Mouse (Mus musculus) hindbrain, embryonic 16.5 days (tissue): ENCODE measurements around the gene Zmiz1. TPM values are rescaled to one million over a fixed set of nuclear protein-coding genes. Genes with fewer than 3 reads are reported as not detected.

Experiments used
- ATAC-seq: fragments of 200-750 bp; cut with Nextera tagmentation; 2 replicates; pipeline ENCODE4 v1.8.0; 2017; ENCODE audit warnings: moderate TSS enrichment, moderate library complexity
- H3K27ac ChIP-seq: fragments of 300-500 bp; sonication (generic); 2 replicates; pipeline ENCODE4 v1.5.1; 2014; ENCODE audit warnings: low read depth, mild to moderate bottlenecking, control low read depth, low read length, moderate library complexity
- H3K27me3 ChIP-seq: fragments of 300-500 bp; sonication (generic); replicated peaks from 2 replicates; pipeline ENCODE4 v1.6.1; 2014; ENCODE audit warnings: low read length; ENCODE audit not compliant: control insufficient read depth, insufficient read depth
- H3K36me3 ChIP-seq: fragments of 300-500 bp; sonication (generic); 2 replicates; pipeline ENCODE4 v1.6.1; 2014; ENCODE audit warnings: mild to moderate bottlenecking, low read length, moderate library complexity, mixed read lengths; ENCODE audit not compliant: control insufficient read depth, insufficient read depth
- H3K4me1 ChIP-seq: fragments of 300-500 bp; sonication (generic); 2 replicates; pipeline ENCODE4 v1.6.1; 2014; ENCODE audit warnings: low read depth, low read length; ENCODE audit not compliant: control insufficient read depth, insufficient read depth
- H3K4me2 ChIP-seq: fragments of 300-500 bp; sonication (generic); 2 replicates; pipeline ENCODE4 v1.6.1; 2014; ENCODE audit warnings: mild to moderate bottlenecking, low read length, control low read depth, moderate library complexity
- H3K4me3 ChIP-seq: fragments of 300-500 bp; sonication (generic); 2 replicates; pipeline ENCODE4 v1.5.1; 2014; ENCODE audit warnings: mild to moderate bottlenecking, low read length, control low read depth, moderate library complexity
- H3K9ac ChIP-seq: fragments of 300-500 bp; sonication (generic); 2 replicates; pipeline ENCODE4 v1.6.1; 2014; ENCODE audit warnings: low read depth, mild to moderate bottlenecking, control low read depth, low read length, moderate library complexity
- H3K9me3 ChIP-seq: fragments of 300-500 bp; sonication (generic); 2 replicates; pipeline ENCODE4 v1.6.1; 2014; ENCODE audit warnings: mild to moderate bottlenecking, low read length, moderate library complexity; ENCODE audit not compliant: control insufficient read depth
- WGBS: fragments of 180-500 bp; shearing (Covaris S2); extraction: QIAGEN DNeasy Blood & Tissue Kit; methylation state at CpG from one replicate; pipeline ENCODE4 v1.1.7; 2014; 5-methylcytosine and 5-hydroxymethylcytosine counted together
- polyA plus RNA-seq: library from polyadenylated mRNA; unstranded; fragments of >200 nt; fragmentation: Nextera tagmentation; extraction: Ambion mirVana; gene quantifications from 2 replicates; pipeline ENCODE4 v1.2.1, GENCODE M21; 2015

Gene Zmiz1
- polyA plus RNA-seq, 1 experiment from 2014 or later, result 50.4 TPM

DNA sequence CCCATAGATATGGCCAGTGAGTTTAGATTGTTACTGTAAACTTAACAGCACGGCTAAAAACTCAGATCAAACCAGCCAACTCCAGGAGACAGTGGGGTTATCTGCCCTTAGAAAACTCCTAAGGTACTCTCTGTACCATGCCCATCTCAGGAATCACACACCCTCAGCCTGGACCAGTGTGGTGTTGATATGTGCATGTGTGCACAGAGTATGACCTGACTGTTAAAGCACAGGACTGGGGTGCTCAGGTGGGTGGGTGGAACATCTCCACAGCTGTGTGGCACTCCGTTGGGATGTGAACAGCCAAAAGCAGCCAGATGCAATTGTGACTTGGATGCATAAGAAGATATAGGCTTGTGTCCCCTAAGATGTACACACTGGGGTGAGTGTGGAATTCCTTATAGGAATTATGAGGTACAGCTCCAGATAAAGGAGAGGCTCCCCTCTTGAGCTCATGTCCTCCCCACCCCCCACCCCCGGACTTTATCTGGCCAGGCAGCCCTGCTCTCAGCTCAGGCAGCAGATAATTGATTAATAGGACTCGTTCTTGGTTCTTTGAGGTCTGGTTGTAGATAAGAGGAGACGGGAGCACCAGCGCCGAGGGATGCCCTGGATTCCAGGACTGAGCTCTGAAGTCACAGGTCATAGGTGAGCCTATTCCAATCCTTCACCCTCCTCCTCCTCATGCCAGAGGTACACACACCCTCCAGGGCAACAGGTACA is 35.1 kb upstream of the Zmiz1 start:
- H3K9ac ChIP-seq, result no peak overlapping the region
- H3K4me2 ChIP-seq, result no peak overlapping the region
- 73% methylated on average over 7 of the region's 7 CpGs for WGBS
- H3K36me3 ChIP-seq, result no peaks in the 10 kb centered on the region
- H3K9me3 ChIP-seq, result no peaks in the 10 kb centered on the region
- no peak for ATAC-seq
- no peak overlapping the region for H3K27ac ChIP-seq
- peaks cover 11% of the 10 kb centered on the region for H3K4me1 ChIP-seq
- H3K27me3 ChIP-seq, result no peaks in the 10 kb centered on the region
- no peak overlapping the region for H3K4me3 ChIP-seq

DNA sequence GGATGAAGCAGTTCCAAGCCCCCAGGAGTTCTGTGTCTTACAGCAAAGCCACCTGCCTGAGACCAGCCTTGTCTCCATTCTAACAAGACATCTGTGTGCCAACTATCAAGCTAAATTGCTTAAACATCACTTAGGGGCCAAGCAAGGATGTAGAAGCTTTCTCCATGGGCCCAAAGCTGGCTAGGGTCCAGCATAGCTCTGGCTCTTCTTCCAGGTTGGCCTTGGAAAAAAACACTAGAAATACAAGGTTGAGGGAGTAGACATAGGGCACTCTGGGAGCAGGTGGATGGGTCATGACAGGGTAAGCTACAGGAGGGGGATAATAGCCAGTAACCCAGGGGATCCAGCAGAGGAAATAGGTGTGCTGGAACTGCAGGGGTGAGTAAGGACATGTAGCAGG is 20.7 kb upstream of the Zmiz1 start:
- Histone ChIP-seq H3K9ac (no peak overlapping the region), H3K36me3 (no peaks in the 10 kb centered on the region), H3K27ac (no peak overlapping the region), H3K9me3 (no peaks in the 10 kb centered on the region), H3K27me3 (no peaks in the 10 kb centered on the region), H3K4me1 (no peaks in the 10 kb centered on the region), H3K4me2 (no peak overlapping the region), H3K4me3 (no peak overlapping the region)
- no peak for ATAC-seq

DNA sequence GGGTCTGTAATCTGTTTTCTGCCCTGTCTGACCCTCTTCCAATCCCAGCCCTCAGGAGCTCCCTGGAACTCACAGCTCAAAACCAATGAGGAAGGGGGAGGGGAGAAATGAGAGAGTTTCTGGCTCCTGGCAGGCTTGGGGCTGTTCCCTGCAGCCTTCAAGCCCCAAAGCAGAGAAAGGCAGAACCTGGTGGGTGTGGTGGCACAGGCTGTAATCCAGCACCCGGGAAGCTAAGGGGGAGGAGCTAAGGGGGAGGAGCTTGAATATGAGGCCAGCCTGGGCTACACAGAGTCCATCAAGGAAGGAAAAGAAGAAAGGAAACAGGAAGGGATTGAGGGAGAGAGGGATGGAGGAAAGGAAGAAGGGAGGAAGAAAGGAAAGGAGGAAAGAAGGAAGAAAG is 18.9 kb upstream of the Zmiz1 start:
- H3K36me3 ChIP-seq, result no peaks in the 10 kb centered on the region
- no peaks in the 10 kb centered on the region for H3K4me1 ChIP-seq
- no peaks in the 10 kb centered on the region for H3K9me3 ChIP-seq
- no peak overlapping the region for H3K9ac ChIP-seq
- H3K4me3 ChIP-seq, result no peak overlapping the region
- no peaks in the 10 kb centered on the region for H3K27me3 ChIP-seq
- ATAC-seq, result no peak
- WGBS, result 35% methylated on average over 1 of the region's 1 CpGs
- no peak overlapping the region for H3K27ac ChIP-seq
- H3K4me2 ChIP-seq, result no peak overlapping the region

DNA sequence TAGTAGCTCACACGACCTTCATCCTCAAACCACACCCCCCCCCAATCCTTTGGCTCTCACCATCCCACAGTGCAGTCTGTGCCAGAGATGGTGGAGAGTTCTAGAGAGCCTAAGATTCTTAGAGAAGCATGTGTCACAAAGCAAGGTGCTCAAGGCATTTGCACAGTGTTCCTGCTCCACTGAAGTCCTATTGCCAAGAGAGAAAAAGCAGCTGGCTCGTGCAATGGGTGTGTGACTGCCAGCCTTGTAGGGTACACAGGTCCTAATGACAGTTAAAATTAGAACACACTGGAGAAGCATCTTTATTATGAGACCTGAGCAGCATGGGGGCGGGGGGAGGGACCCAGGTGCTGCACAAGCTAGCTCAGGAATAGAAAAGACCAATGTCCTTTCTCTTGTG is 18.2 kb upstream of the Zmiz1 start:
- H3K4me3 ChIP-seq, result no peak overlapping the region
- H3K9ac ChIP-seq, result no peak overlapping the region
- no peak overlapping the region for H3K27ac ChIP-seq
- no peaks in the 10 kb centered on the region for H3K9me3 ChIP-seq
- ATAC-seq, result no peak
- H3K27me3 ChIP-seq, result no peaks in the 10 kb centered on the region
- no peak overlapping the region for H3K4me2 ChIP-seq
- 0 out of 2 replicates have a peak, but pooled peaks cover 2% of the 10 kb centered on the region for H3K4me1 ChIP-seq
- H3K36me3 ChIP-seq, result no peaks in the 10 kb centered on the region
- WGBS, result 49% methylated on average over 3 of the region's 3 CpGs

DNA sequence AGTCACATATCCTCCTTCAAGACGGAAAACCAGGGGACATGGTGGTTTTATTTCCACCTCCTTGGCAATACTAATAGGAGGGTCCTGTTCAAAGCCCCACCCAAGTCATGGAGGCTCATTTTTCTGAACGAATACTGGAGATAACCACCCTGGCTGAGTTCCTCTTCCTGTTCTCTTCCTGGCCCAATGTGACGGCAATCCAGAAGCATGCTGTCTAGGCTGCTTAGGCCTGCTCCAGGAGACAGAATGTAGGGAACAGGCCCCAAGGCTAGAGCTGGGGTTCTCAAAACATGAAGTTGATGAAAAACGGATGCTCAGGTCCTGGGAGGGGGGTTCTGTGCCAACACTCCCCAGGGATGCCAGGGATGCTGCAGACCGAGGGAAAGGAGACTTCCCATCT is 17.5 kb upstream of the Zmiz1 start:
- H3K27ac ChIP-seq, result no peak overlapping the region
- 79% methylated on average over 5 of the region's 5 CpGs for WGBS

DNA sequence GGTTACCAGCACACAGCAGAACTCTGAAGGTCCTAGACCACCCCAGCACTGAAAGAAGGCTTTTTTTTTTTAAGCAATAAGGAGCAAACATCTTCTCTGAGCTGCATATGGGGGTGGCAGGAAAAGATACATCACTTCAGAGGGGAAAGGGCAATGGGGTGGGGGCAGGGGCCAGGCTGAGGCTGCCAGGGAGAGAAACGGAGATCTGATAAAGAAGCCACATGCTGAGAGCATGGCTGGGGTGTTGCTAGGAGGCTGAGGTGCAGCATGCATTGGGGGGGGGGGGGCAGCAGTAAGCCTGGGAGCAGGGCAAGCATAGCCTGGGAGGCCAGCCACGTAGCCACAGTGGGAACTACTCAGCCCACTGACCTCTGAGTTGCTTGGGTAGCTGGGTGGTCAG is 16.3 kb upstream of the Zmiz1 start:
- no peaks in the 10 kb centered on the region for H3K9me3 ChIP-seq
- H3K4me2 ChIP-seq, result no peak overlapping the region
- H3K27ac ChIP-seq, result no peak overlapping the region
- no peak overlapping the region for H3K4me3 ChIP-seq
- no peak for ATAC-seq
- no peak overlapping the region for H3K9ac ChIP-seq
- 42% methylated on average over 2 of the region's 2 CpGs for WGBS
- no peaks in the 10 kb centered on the region for H3K27me3 ChIP-seq
- H3K4me1 ChIP-seq, result 0 out of 2 replicates have a peak, but pooled peaks cover 2% of the 10 kb centered on the region
- H3K36me3 ChIP-seq, result no peaks in the 10 kb centered on the region

More for the DNA sequence above, 17.5 kb upstream of the Zmiz1 start:
- Histone ChIP-seq H3K27me3 (no peaks in the 10 kb centered on the region), H3K9me3 (no peaks in the 10 kb centered on the region), H3K4me3 (no peak overlapping the region), H3K9ac (no peak overlapping the region), H3K36me3 (no peaks in the 10 kb centered on the region), H3K4me2 (no peak overlapping the region), H3K4me1 (0 out of 2 replicates have a peak, but pooled peaks cover 2% of the 10 kb centered on the region)
- ATAC-seq, result no peak

DNA sequence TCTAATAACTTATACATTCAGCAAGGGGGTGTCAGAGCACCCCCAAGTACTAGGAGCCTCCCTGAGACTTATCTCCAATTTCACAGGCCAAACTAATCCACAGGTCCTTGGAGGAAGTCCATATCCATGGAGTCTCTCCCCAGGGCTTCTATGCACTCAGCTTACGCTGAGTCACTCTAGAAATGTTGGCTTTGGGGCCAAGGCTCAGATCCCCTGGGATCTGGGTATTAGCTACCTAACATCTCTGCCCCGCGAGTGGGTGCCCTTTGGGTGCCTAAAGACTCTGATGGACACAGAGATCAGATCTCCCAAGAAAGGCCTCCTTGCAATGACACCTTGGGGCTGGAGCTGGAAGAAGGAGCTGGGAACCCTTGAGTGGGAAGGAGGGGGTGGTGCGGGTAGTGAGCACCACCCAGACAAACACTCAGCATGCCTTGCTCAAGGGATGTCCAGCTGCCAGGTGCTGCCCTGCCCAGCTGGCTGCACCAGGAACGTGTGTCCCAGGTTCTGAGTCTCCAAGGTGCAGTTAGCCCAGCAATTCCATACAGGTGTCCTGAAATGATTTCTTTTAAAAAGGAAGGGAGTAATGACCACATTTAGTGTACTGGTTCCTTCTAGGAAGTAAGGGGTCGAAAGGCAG is 11.7 kb upstream of the Zmiz1 start:
- no peaks in the 10 kb centered on the region for H3K9me3 ChIP-seq
- no peak overlapping the region for H3K4me2 ChIP-seq
- H3K36me3 ChIP-seq, result no peaks in the 10 kb centered on the region
- 0 out of 2 replicates have a peak, but pooled peaks cover 2% of the 10 kb centered on the region for H3K4me1 ChIP-seq
- H3K4me3 ChIP-seq, result no peak overlapping the region
- no peak overlapping the region for H3K27ac ChIP-seq
- 85% methylated on average over 6 of the region's 6 CpGs for WGBS
- no peaks in the 10 kb centered on the region for H3K27me3 ChIP-seq
- H3K9ac ChIP-seq, result no peak overlapping the region
- no peak for ATAC-seq

DNA sequence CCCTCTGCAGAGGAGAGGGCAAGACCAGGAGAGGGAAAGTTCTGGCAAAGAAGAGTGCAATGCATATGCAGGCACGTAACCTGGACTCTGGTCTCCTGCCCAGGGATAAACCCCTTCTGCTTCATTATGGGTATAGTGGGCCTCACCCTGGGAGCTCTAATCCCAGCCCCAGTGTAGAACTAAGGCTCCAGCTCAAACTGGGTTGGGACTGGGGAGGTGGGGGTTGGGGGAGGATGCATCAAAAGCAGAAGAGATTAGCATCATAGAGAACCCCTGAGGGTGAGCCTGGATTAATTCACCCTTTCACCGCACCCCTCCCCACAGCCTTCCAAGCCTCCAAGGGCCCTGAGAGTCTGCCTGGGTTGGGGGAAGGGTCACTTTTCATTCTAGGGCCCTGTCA is 10.5 kb upstream of the Zmiz1 start:
- Histone ChIP-seq H3K4me2 (no peak overlapping the region), H3K4me3 (no peak overlapping the region), H3K9ac (no peak overlapping the region), H3K4me1 (0 out of 2 replicates have a peak, but pooled peaks cover 2% of the 10 kb centered on the region), H3K27ac (no peak overlapping the region), H3K36me3 (no peaks in the 10 kb centered on the region), H3K27me3 (no peaks in the 10 kb centered on the region), H3K9me3 (no peaks in the 10 kb centered on the region)
- WGBS, result 54% methylated on average over 2 of the region's 2 CpGs
- ATAC-seq, result no peak

DNA sequence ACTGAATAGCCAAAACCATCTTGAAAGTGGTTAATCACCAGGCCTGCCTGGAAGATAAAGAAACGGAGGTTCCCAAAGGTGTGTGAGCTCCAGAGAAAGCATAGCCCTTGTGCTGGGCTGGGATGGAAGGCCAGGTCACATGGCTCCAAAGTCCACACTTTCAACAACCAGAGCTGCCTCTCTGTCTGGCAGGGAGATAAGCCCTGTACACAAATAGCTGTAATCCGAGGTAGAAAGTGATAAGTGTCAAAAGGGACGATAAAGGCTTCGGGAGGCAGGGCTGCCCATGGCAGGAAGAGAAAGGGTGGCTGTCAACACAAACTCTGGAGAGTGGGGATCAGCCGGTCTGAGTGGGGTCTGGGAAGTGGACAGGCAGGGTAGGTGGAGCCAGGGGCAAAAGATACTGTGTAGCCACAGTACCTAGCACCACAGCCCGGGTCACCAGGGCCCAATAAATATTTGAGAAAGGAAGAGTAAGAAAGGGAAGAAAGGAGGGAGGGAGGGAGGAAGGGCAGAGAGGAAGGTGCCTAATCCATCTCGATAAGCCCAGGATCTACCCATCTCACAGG is 7.8 kb upstream of the Zmiz1 start:
- no peaks in the 10 kb centered on the region for H3K27me3 ChIP-seq
- H3K4me1 ChIP-seq, result peaks cover 9% of the 10 kb centered on the region
- H3K4me3 ChIP-seq, result no peak overlapping the region
- 59% methylated on average over 7 of the region's 7 CpGs for WGBS
- H3K36me3 ChIP-seq, result no peaks in the 10 kb centered on the region
- H3K9ac ChIP-seq, result no peak overlapping the region
- H3K4me2 ChIP-seq, result no peak overlapping the region
- ATAC-seq, result no peak
- no peak overlapping the region for H3K27ac ChIP-seq
- no peaks in the 10 kb centered on the region for H3K9me3 ChIP-seq
